Mouse (Mus musculus) stomach, postnatal 0 days (tissue): ENCODE measurements at regions not wholly inside any gene's neighbourhood (a gene's known extent, or its start where the extent isn't known, plus 50 kb on each side); places are given as distances from the start of the nearest gene placed in this dataset.

Experiments
- ATAC-seq: fragments of 200-750 bp; cut with Nextera tagmentation; 2 replicates; pipeline ENCODE4 v1.8.0; 2017; ENCODE audit not compliant: low FRiP score, low TSS enrichment
- DNase-seq: peaks from one replicate; pipeline ENCODE4 v3.0.0-alpha.2; 2016; ENCODE audit warnings: low spot score
- H3K27ac ChIP-seq: fragments of 300-500 bp; sonication (generic); replicated peaks from 2 replicates; pipeline ENCODE4 v1.5.1; 2014; ENCODE audit warnings: mild to moderate bottlenecking, control low read depth
- H3K27me3 ChIP-seq: fragments of 300-500 bp; sonication (generic); 2 replicates; pipeline ENCODE4 v1.6.1; 2014; ENCODE audit warnings: low read length; ENCODE audit not compliant: control insufficient read depth, insufficient read depth
- H3K36me3 ChIP-seq: fragments of 300-500 bp; sonication (generic); 2 replicates; pipeline ENCODE4 v1.6.1; 2014; ENCODE audit warnings: low read length, mixed read lengths; ENCODE audit not compliant: control insufficient read depth, insufficient read depth
- H3K4me1 ChIP-seq: fragments of 300-500 bp; sonication (generic); replicated peaks from 2 replicates; pipeline ENCODE4 v1.6.1; 2014; ENCODE audit warnings: antibody characterized with exemption; ENCODE audit not compliant: control insufficient read depth, insufficient read depth
- H3K4me2 ChIP-seq: fragments of 300-500 bp; sonication (generic); replicated peaks from 2 replicates; pipeline ENCODE4 v1.6.1; 2014; ENCODE audit warnings: low read depth, mild to moderate bottlenecking, control low read depth, moderate library complexity
- H3K4me3 ChIP-seq: fragments of 300-500 bp; sonication (generic); 2 replicates; pipeline ENCODE4 v1.5.1; 2014; ENCODE audit warnings: low read depth, low read length, control low read depth
- H3K9ac ChIP-seq: fragments of 300-500 bp; sonication (generic); 2 replicates; pipeline ENCODE4 v1.6.1; 2014; ENCODE audit warnings: mild to moderate bottlenecking, low read length, control low read depth, mixed read lengths
- H3K9me3 ChIP-seq: fragments of 300-500 bp; sonication (generic); 2 replicates; pipeline ENCODE4 v1.6.1; 2016; ENCODE audit warnings: low read length; ENCODE audit not compliant: control insufficient read depth
- CTCF ChIP-seq: IDR thresholded peaks from 2 replicates; pipeline ENCODE4 v1.5.1; 2016; ENCODE audit warnings: antibody characterized with exemption, low read depth, mild to moderate bottlenecking, moderate library complexity
- EP300 ChIP-seq: optimal IDR thresholded peaks from 2 replicates; pipeline ENCODE3; 2016; ENCODE audit warnings: antibody characterized with exemption
- WGBS: fragments of 180-500 bp; shearing (Covaris S2); extraction: QIAGEN DNeasy Blood & Tissue Kit; methylation state at CpG from one replicate; pipeline ENCODE4 v1.1.7; 2014; 5-methylcytosine and 5-hydroxymethylcytosine counted together

DNA sequence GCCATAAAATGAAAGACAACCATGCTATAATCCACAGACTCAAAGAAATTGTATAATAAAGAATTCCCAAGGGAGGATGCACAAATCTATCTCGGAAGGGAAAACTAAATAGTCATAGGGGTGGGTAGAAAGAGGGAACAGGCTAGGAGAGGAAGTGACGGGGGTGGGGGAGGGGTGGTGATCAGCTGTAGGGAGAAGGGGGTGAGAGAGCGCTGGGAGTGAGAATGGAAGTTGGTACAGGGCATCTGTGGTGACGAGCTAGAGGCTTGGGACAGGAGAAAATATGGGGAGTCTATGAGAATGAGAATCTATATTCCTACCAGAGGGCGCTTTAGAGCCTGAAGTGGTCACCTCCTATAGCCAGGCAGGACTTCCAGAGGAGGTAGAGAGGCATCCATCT lies 229.2 kb upstream of the Zeb2 start:
- Histone ChIP-seq H3K36me3 (no peaks in the 10 kb centered on the region), H3K9ac (no peak overlapping the region), H3K9me3 (no peaks in the 10 kb centered on the region), H3K4me2 (no peak overlapping the region), H3K27ac (no peak overlapping the region), H3K4me3 (no peak overlapping the region), H3K4me1 (no peaks in the 10 kb centered on the region), H3K27me3 (no peaks in the 10 kb centered on the region)
- ATAC-seq (no peak), DNase-seq (no peak)
- 73% methylated on average over 5 of the region's 5 CpGs for WGBS
- TF ChIP-seq EP300 (no peak), CTCF (no peak)

GRCm38 (mm10) chr2:45339866-45340265 lies 222.7 kb upstream of the Zeb2 start:
- no peaks in the 10 kb centered on the region for H3K27me3 ChIP-seq
- H3K36me3 ChIP-seq, result no peaks in the 10 kb centered on the region
- H3K4me2 ChIP-seq, result no peak overlapping the region
- no peak overlapping the region for H3K27ac ChIP-seq
- H3K4me3 ChIP-seq, result no peak overlapping the region
- no peak for ATAC-seq
- H3K9me3 ChIP-seq, result no peaks in the 10 kb centered on the region
- no peak for DNase-seq
- TF ChIP-seq EP300, result no peak
- TF ChIP-seq CTCF, result no peak
- H3K9ac ChIP-seq, result no peak overlapping the region
- WGBS, result 46% methylated on average over 1 of the region's 1 CpGs
- H3K4me1 ChIP-seq, result no peaks in the 10 kb centered on the region

DNA sequence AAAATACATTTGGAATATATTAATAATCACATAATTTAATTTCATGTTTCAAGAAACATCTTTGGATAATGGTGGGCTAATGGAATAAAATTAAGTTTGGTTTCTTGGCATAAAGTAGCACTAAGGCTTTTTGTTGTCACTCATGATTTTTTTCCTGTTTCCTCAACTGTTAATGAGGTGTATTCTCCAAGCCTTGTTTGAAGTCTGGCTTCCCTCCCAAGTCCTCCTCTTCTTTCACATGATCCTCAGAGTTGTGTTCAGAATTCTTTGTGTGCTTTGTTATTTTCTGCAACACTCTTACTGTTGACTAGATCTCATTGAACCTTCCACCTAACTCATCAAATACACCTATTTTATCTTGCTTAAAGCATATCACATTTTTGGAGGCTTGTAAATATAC lies 221.6 kb upstream of the Zeb2 start:
- Histone ChIP-seq H3K27me3 (no peaks in the 10 kb centered on the region), H3K9me3 (no peaks in the 10 kb centered on the region), H3K9ac (no peak overlapping the region), H3K4me3 (no peak overlapping the region), H3K4me1 (no peaks in the 10 kb centered on the region), H3K27ac (no peak overlapping the region), H3K36me3 (no peaks in the 10 kb centered on the region), H3K4me2 (no peak overlapping the region)
- DNase-seq (no peak), ATAC-seq (no peak)
- TF ChIP-seq CTCF (no peak), EP300 (no peak)

DNA sequence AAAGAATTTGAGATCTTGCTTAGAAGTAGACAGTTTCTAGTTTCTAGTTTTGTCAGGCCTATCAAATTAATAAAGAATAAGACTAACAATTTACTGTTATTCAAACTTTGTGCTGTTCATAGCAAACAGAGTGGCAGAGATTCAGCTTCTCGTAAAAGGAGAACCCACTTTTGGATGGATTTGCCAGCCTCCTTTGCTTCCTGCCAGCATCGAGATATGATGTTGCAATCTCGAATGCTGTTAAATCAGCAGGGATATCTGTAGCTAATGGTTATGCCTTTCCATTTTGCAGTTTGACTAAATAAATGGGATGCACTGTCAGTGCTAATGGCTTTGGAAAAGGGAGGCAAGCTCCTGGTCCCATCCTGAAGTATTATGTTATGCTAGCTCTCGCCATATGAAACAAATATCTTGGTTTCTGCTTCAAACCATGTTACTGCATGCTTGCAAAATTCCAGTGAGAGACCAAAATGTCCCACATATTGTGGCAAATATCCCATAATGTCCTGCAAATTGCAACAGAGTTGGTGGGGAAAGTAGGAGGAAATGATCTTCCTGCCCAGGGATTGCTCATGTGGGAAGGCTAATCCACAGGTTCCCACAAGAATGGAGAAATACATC lies 199.9 kb upstream of the Zeb2 start:
- Histone ChIP-seq H3K4me3 (no peak overlapping the region), H3K9ac (no peak overlapping the region), H3K9me3 (no peaks in the 10 kb centered on the region), H3K4me2 (no peak overlapping the region), H3K36me3 (no peaks in the 10 kb centered on the region), H3K4me1 (no peaks in the 10 kb centered on the region), H3K27me3 (no peaks in the 10 kb centered on the region), H3K27ac (no peak overlapping the region)
- no peak for DNase-seq
- TF ChIP-seq CTCF (no peak), EP300 (no peak)
- 85% methylated on average over 4 of the region's 4 CpGs for WGBS
- no peak for ATAC-seq

- no peak for DNase-seq
- no peaks in the 10 kb centered on the region for H3K4me1 ChIP-seq
- H3K9me3 ChIP-seq, result no peaks in the 10 kb centered on the region
- no peak for ATAC-seq
- H3K4me2 ChIP-seq, result no peak overlapping the region
- TF ChIP-seq CTCF (no peak), EP300 (no peak)
- H3K4me3 ChIP-seq, result no peak overlapping the region
- H3K36me3 ChIP-seq, result no peaks in the 10 kb centered on the region
- no peak overlapping the region for H3K27ac ChIP-seq
- 49% methylated on average over 7 of the region's 7 CpGs for WGBS
- H3K27me3 ChIP-seq, result no peaks in the 10 kb centered on the region
- no peak overlapping the region for H3K9ac ChIP-seq
Measured at GRCm38 (mm10) chr2:45287530-45288009, 170.4 kb upstream of the Zeb2 start.

DNA sequence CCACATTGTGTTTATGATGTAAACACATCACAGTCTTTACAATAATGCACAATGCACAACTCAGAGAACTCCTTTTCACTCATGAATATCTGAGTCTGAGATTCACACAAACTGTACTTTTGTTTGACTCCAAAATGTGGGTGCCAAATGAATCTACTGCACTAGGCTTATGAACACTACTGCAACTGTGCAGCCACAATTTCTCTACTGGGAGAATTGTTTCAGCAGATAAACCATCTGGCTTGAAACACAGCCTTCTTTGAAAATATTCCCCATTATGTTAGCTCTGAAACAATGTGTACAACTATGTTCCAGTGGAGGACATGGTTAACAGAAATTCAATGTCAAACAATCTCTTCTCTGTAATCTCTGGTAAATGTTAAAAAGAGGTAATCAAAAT lies 166.6 kb upstream of the Zeb2 start:
- Histone ChIP-seq H3K36me3 (no peaks in the 10 kb centered on the region), H3K4me3 (no peak overlapping the region), H3K4me2 (no peak overlapping the region), H3K9me3 (no peaks in the 10 kb centered on the region), H3K4me1 (no peaks in the 10 kb centered on the region), H3K9ac (no peak overlapping the region), H3K27me3 (no peaks in the 10 kb centered on the region), H3K27ac (no peak overlapping the region)
- TF ChIP-seq EP300, result no peak
- no peak for TF ChIP-seq CTCF
- DNase-seq, result no peak
- ATAC-seq, result no peak
